Mouse (Mus musculus): ENCODE measurements around the gene Sept8. TPM values are rescaled to one million over a fixed set of nuclear protein-coding genes. Genes with fewer than 3 reads are reported as not detected.
A peak's percentile ranks its signal among the peaks of the same experiment; 100 is the strongest.
"Not testable (repeated sequence)": the region's sequence is repeated elsewhere in the genome, so short reads cannot be mapped to it uniquely, and the experiment has no call there.

Sept8 gene
- total RNA-seq, 2 experiments from 2014 or later: 85.8 to 88.6 TPM

DNA sequence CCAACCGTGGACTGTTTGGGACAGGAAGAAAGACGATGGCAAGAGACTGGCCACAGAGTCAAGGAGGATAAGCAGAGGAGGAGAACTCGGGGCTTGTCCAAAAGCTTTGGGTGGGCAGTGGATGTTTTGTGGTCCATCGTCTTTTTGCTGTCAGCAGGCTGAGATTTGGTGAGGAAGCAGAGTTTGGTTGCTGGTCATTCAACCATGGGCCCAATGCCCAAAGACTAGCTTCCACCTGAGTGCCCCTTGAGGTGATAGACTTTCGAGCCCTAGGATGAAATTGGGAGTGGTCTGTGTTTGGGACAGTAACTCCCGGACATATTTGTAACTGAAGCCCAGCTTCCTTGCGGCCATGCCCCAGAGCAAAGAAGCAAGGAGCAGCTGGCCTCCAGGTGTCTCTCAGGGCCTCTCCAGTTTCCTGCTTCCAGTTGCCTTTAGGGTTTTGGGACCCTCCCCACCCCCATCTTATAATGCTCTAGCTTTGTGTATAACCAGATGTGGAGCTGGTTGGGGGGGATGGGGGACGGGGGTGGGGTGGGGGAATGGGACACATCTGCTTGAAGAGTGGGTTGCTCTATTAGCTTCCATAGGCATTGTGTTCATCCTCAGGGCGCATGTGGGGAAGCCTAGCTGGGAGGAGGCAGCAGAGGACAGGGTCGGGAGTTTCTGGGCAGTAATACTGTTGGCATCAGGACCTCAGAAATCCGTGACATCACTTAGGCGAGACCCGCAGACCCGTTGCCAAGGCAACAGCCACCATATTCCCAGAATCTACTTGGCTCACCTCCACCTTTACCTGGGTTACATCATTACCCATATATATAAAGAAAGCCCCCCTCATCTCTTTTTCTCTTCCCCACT, 4.7 kb downstream of the Sept8 start:
- no peak for DNase-seq (ENCODE audit: low spot score in 2 of 2)

DNA sequence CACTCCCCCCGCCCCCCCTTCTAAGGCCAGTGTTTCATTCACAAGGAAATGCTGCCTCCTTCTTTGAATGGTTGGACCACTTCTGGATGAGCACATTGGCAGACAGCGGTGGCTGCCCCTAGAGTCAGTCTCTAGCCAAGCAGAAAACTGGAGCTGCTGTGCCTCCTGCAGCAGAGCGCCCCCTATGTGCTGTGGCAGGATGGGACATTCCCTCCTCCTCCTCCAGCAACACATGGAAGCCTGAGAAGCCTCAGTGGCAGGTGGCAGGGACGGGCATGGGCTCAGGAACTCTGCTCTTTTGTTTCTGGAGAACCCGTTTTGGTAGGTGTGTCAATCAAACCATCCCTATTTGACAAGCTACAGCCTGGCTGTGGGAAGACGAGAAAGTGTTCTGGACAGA, 5.8 kb downstream of the Sept8 start:
- no peak for DNase-seq (ENCODE audit: low spot score in 2 of 2)

DNA sequence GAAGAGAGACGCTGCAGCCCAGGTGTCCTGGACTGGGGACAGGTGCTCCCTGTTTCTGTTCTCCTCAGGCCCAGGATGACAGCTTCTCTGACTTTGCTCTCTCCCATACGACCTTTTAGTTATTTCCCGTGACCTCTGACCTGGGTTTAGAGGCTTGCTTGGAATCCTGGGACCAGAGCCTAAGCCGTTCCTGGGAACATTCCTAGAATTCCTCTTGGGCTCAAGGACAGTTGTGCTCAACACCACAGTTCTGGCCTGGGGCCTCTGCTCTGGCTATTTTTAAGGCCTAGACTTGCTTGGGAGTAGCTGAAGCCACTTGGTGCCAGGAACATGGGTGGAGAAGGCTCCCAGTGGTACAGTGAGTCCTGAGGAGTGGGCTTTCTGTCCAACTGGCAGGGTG, 6.4 kb downstream of the Sept8 start:
- no peak for DNase-seq (ENCODE audit: low spot score in 2 of 2)

DNA sequence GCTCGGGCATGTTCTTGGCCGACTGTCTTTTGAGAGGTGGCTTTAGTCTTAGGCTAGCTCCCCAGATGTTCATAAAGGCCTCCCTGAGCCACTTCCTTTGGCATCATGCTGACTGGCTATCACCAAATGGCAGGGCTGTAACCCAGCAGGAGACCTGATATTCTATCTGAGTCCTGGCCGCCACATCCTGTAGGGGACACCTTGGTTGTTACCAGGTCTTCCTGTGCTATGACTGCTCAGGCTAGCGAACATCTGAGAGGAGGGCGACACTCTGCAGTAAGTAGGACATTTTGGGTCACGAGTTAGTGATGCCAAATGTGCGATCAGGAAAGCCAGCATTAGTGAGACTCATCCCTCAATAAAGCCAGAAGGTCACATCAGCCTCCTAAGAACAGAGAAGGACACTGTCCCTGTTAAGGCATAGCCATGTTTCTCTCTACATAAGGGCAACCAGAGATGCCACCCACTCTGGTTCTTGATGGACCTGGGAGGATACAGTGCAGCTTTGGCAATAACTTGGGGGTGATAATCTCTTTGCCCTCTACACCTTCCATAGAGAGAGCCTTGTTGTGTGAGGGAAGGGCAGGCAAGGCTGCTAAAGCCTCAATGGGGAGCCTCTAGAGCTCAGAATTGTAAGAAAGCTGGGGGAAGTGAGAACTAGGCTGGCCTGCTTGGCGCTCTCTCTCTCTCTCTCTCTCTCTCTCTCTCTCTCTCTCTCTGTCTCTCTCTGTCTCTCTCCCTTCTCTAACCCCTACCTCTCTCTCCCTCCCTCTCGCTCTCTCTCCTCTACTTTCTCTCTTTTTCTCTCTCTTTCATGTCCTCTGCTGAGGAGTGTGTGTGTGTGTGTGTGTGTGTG, 9.6 kb downstream of the Sept8 start:
- no peak for DNase-seq (ENCODE audit: low spot score in 2 of 2)

DNA sequence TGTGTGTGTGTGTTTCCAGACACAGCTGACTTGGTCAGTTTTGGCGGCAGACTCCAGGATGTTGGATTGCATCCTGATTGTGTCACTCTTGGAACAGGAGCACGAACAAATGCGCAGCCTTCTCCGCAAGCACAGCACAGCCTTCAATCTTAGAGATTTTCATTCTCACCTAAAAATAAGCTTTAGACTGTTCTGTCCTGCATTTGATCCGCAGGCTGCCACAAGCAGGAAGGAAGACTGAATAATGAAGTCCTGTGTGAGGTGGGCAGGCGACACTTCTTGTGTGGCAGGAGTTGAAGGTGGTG, 10.1 kb downstream of the Sept8 start:
- DNase-seq (ENCODE audit: low spot score in 2 of 2): peak; percentile 59 to 79

DNA sequence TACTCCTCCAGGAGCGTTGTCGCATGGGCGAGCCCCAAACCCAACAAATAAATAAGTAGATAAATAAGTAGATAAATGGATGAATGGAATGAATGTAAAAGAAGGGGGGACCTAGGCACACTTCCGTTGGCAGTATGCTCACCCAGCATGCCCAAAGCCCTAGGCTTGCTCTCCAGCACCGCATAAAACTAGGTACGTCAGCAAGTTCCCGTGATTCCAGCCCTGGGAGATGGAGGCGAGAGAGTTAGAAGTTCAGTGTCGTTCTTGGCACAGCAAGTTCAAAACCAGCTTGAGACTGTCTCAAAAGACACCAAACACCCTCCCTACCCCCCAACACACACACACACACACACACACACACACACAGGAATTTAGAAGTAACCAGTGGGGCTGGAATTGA, 10.9 kb downstream of the Sept8 start:
- DNase-seq (ENCODE audit: low spot score in 2 of 2): no peak

DNA sequence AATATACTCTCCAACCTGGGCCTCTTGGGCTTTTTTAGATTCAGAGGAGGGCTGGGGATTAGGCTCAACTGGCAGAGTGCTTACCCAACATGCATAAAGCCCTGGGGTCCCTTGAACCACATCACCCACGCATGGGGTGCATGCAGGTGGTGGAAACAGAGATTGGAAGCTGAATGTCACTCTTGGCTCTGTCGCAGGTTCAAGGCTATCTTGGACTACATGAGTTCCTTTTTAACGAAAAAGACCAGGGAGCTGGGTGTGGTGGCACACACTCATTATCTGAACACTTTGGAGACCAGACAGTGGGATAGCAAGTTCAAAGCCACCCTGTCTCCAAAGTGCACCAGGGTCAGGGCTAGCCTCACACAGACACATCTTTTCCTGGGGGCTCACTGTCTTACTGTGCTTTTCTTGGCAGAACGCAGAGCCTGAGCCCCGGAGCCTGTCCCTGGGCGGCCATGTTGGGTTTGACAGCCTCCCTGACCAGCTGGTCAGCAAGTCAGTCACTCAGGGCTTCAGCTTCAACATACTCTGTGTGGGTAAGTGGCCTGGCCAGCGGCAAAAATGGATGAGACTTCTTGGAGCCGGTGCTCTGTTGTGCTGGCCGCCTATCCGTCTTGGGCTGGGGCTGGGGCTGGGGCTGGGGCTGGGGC, 12.6 kb downstream of the Sept8 start:
- DNase-seq (ENCODE audit: low spot score in 2 of 2): no peak

DNA sequence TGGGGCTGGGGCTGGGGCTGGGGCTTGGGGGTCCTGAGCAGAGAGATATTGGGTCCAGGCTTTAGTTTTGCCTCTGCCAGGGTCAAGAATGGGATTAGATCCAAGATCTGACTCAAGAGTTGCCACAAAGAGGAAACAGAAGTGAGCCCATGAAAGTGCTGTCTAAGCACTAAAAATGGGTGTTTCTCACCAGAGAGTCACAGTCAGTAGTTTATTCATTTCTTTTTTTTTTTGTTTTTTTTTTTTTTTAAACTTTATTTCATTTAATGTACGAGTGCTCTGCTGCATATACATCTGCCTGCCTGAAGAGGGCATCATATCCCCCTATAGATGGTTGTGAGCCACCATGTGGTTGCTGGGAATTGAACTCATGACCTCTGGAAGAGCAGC, 13.2 kb downstream of the Sept8 start:
- no peak for DNase-seq (ENCODE audit: low spot score in 2 of 2)

DNA sequence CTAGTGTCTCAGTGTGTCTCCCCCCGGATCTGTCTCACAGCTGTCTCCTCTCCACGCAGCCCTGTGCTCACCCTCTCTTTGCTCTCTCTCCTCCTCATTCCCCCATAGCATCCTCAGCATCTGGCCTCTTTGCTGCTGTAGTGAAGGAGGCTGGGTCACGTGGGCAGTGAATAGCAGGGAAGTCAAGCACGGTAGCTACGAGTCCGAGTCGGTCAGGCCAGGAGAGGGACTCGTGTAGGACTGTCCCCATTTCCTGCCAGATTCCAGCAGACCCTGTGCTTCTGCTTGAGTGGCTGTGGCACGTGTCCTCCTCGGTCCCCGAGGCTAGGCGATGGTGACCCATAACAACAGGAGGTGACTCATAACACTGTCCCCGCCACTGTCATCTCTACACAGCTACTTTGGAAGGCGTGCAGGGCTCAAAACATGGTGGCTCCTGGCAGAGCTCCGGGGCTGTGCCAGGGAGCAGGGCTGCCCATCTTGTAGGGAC, 20.0 kb downstream of the Sept8 start:
- no peak for DNase-seq (ENCODE audit: low spot score in 2 of 2)

DNA sequence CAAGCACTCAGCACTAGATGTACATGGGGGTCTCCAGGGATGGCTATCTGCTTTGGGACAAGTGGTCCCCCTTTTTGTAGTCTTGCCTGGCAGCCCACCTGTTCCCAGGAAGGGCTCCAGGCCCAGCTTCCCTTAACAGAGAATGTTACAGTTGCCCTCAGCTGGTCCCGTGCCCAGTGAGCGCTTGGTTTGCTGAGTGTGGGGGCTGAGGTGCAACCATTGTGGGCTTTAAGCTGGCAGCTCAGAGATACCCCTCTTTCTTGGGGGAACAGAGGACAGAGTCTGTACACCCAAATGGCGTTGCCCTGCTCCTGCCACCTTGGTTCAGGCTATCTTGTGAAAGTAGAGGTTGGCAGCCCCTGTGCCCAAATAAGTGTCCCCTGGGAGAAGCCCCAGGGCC, 21.3 kb downstream of the Sept8 start:
- no peak for DNase-seq (ENCODE audit: low spot score in 2 of 2)

DNA sequence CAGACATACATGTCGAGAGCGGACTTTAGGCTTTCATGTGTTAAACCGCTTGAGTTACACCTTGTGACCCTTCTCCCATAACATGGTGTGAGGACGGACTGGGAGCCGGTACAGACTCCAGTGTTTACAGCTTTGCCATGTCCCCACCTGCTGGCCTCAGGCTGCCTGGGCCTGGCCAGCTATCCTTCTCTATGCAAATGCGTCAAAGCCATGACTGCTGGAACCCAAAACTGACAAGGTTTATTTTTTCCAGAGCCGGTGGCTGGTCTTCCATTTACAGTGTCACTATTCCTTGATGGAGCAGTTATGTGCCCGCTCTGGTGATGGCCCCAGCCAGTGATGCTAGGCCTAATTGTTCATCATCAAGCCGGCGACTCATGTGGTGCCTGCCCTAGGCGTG, 22.2 kb downstream of the Sept8 start:
- DNase-seq (ENCODE audit: low spot score in 2 of 2): no peak

DNA sequence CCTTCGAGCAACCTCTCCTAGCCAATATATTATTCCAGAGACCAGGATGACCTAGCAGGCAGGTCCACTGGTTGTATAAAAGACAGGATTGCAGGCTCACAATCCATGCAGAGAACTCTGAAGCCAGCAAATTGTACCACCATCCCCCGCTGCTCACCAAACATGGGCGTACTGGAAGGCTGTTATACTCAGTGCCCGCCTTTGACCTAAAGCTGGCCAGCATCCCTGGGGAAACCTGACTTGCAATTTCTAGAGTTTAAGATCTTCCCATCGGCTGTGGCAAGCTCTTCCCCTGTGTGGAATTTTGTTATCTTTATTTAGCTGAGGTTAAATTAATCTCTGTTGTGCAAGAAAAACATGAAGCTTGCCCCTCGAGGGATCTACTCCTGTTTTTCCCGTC, 24.0 kb downstream of the Sept8 start:
- DNase-seq (ENCODE audit: low spot score in 2 of 2): no peak

DNA sequence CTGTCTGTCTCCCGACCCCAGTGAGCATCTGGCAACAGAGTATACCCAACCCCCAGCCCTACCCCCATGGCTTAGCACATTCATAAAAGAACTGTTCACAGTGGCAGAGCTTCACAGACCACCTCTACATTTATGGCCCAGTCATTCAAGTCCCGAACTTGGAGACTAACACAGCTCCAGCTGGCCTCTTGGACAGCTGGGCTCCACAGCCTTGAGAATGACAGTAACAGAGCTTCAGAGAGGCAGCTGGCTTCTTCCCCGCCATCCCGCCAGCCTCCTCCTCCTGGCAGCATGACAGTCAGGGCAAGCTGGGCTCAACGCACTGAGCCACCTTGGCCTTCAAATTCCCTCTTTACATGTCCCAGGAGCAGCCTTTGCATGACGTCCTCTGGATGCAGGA, 27.2 kb downstream of the Sept8 start:
- DNase-seq (ENCODE audit: low spot score in 2 of 2): peak in 1 of 2 experiments; percentile 54

DNA sequence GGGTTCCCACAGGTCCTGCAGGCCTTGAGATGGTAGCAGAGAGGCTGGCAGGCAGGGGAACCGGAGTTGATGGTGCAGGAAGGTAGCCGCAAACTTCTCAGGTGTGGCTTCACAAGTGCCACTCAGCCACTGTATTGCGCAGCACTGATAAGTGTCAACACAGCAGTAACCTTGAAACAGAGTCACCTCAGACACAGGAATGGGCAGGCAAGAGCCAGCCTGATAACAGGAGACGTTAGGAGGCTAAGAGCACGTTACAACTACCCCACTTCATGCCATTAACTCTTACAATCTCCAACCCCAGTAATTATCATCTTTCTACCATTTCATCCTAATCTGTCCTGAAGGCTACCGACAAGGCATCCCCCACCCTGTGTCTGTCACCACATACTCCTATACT, 28.5 kb downstream of the Sept8 start:
- DNase-seq (ENCODE audit: low spot score in 2 of 2): no peak

DNA sequence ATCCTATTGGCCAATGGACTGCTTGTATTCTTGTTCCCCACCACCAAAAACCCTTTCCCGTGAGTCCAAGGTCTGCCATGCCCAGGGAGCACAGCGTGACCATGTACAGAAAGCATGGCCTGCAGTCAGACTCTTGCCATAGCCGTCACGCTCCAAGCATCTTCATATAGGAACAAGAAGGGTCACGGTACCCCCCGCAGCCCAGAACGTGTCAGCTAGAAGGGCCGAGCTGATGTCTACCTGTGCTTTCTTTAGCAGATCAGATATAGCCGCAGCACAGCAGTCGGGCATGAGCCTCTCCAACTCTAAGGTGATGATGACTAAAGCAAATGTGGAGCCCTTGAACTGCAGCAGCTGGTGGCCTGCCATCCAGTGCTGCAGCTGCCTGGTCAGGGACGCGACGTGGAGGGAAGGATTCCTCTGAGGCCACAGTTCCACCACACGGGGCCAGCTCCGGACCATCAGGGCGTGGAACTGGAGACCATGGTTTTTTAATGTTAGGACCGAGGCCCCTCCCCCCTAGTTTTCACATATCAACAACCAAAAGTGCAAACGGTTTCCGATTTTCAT, 29.1 kb downstream of the Sept8 start:
- no peak for DNase-seq (ENCODE audit: low spot score in 2 of 2)

DNA sequence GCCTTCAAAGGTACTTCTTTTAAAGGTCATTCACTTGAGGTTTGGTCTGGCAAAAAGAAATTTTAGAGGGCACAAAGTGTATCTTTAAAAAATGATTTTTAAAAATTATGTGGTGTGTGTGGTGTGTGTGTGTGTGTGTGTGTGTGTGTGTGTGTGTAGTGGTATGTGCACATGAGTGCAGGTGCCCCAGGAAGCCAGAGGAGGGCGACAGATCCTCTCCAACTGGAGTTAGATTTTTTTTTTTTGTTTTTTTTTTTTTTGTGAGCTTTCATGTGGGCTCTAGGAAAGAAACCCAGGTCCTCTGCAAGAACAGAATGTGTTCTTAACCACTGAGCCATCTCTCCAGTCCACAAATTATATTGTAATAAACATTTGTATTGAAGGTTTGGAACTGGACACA, 31.7 kb downstream of the Sept8 start:
- no peak for DNase-seq (ENCODE audit: low spot score in 2 of 2)

DNA sequence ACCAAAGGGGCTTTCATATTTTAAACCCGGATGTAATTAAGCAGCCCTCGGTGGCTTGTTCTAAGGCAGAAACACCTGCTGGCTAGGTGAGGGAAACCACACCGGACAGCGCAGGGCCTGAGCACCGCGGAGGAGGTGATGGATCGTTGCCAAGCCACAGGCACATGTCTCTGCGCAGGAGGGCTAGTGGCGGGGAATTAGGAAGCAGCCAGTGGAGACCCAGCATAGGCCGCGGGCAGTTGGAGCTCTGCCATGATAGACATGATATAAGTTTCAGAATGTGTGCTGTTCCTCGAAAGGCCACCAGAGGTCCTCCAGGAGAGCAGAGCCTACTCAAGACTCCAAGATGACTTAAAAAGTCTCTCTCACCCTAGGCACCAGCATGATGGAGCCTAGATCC, 32.7 kb downstream of the Sept8 start:
- DNase-seq (ENCODE audit: low spot score in 2 of 2): no peak

DNA sequence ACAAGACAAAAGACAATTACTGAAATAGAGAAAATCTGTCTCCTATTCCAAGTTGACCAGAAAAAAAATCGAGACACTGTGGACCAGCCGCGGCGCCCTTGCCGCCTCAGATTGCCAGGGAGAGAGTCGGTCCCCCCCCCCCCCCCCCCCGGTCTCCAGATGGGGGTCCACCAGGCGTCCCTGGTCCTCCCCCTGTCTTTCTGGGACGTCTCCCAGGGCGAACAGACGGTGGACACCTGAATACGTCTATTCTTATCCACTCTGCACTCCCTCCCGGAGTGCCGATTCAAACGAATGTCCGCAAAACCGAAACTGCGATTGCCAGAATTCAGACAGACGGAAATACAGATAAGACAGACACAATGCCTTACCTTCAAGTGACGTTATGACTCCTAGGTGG, 37.5 kb downstream of the Sept8 start:
- DNase-seq (ENCODE audit: low spot score in 2 of 2): not testable (repeated sequence)

DNA sequence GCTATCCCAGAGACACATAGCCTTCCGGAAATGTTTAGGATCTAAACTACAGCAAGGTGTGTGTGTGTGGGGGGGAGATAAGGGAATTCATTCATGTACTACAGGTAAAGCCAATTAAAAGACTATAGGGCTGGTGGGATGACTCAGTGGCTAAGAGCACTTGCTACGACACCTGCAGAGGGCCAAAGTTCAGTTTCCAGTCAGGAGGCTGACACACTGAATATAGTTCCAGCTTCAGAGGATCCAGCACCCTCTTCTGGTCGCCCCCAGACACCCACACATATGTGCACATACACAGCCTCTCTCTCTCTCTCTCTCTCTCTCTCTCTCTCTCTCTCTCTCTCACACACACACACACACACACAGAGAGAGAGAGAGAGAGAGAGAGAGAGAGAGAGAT, 38.9 kb downstream of the Sept8 start:
- DNase-seq (ENCODE audit: low spot score in 2 of 2): not testable (repeated sequence)

DNA sequence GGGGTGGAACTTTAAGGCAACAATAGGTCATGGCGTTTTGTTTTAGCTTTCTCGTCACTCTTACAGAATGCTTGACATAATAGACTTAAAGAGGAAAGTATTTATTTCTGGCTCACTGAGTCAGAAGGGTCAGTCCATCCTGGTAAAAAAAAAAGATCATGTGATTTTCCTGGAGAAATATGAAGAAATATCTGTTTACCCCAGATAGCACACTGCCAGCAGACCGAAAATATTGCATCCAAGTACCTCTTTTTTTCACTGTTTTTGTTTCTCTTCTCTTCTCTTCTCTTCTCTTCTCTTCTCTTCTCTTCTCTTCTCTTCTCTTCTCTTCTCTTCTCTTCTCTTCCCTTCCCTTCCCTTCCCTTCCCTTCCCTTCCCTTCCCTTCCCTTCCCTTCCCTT, 40.9 kb downstream of the Sept8 start:
- DNase-seq (ENCODE audit: low spot score in 2 of 2): not testable (repeated sequence)

DNA sequence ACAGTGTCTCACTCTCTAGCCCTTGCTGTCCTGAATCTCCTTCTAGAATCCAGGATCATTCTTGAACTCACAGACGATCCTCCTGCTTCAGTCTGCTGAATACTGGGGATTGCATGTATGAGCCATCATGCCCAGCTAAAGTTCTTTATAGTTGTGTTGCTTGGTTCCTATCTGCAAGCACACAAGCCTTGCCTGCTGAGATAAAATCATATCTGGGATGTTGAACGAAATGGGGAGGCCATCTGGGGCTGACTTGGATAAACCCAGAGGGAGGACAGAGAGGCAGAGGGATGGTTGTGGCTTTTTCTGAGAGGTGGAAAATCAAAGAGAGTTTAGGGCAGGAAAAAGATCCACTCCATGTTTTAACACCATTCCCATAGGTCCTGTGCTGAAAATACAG, 42.9 kb downstream of the Sept8 start:
- no peak for DNase-seq (ENCODE audit: low spot score in 2 of 2)

DNA sequence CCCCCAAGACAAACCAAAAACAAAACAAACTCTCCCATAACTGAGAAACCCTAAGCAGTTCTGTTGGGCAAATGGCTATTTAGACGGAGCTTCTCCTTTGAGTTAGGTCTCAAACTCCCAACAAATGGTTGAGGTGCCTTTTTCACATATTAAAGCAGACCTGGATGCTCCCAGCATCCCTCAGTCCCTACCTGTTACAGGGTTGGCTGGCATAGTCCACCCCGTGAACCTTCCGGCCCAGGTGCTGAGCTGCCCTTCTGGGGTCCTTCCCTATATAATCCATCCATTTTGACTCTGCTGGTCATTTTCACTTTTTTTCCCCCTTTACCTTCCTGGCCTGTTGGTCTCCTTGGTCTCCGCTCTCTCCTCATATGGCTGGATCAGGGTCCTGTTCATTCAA, 47.6 kb downstream of the Sept8 start:
- DNase-seq (ENCODE audit: low spot score in 2 of 2): no peak
